Mouse (Mus musculus) cerebellum, adult 2 months (tissue): ENCODE measurements around the gene Lrrc75b.

Experiments
- CTCF ChIP-seq: fragments of 200-500 bp; IDR thresholded peaks from 2 replicates; pipeline ENCODE4 v1.5.1; 2011; ENCODE audit warnings: low read depth, mild to moderate bottlenecking, control low read depth, low read length, moderate library complexity, borderline replicate concordance; ENCODE audit not compliant: insufficient read depth
- POLR2A ChIP-seq: fragments of 200-500 bp; IDR thresholded peaks from 2 replicates; pipeline ENCODE4 v1.6.1; 2011; ENCODE audit warnings: low read length, control low read depth, borderline replicate concordance; ENCODE audit not compliant: insufficient read depth

- TF ChIP-seq POLR2A = no peak
- TF ChIP-seq CTCF = no peak
Observed at GRCm38 (mm10) chr10:75516724-75517072, 43.4 kb downstream of the Lrrc75b start.
